10 mouse cellular contexts compared by ENCODE assay signal in genomic region chr10:111893941-111894340, GRCm38 (mm10).
DNase-seq lines count a peak whose midpoint lies in the region; ATAC-seq and TF ChIP-seq lines count a peak whose summit lies in the region.
"Had no signal": no experiment of that assay in that cellular context is flagged by ENCODE, and none has a peak within 500 bp of the region (broad histone marks: within the 10 kb centered on the region; RNA-seq: fewer than 3 reads in every experiment).

No protein-coding gene starts in this region.

- DNase-seq in ovary, adult 18-20 months (ENCODE audit: low spot score) = peak; percentile 50
- DNase-seq in ovary, postnatal 10 days (ENCODE audit: low spot score) = no peak
- peak; percentile 20 for DNase-seq in lung, adult 2 months
- DNase-seq in urinary bladder, postnatal 36 days (ENCODE audit: low spot score in 2 of 2) = peak; percentile 10 to 55
- no peak for DNase-seq in cerebellum, adult 11 months
- no peak for DNase-seq in thymus, postnatal 4 days
- DNase-seq in frontal cortex, postnatal 10 days (ENCODE audit: low spot score in 2 of 2) = no peak
- DNase-seq: cerebellum, adult 2 months had no signal

- peak overlapping the region; percentile 49 for H3K27ac ChIP-seq in intestine, embryonic 15.5 days
- H3K27ac ChIP-seq: midbrain, embryonic 12.5 days had no signal

- no peak for TF ChIP-seq CTCF in lung, adult 2 months (IDR thresholded peaks at IDR 0.05; ENCODE audit: insufficient read depth, low read length)

- peak; percentile 91 for ATAC-seq in intestine, embryonic 15.5 days

- no peaks in the 10 kb centered on the region for H3K4me1 ChIP-seq in intestine, embryonic 15.5 days (replicated peaks)
- H3K4me1 ChIP-seq in lung, adult 2 months (ENCODE audit: control insufficient read depth, insufficient read depth, low read length) = 0 out of 2 replicates have a peak, but pooled peaks cover 2% of the 10 kb centered on the region
- H3K4me1 ChIP-seq: midbrain, embryonic 12.5 days had no signal

- TF ChIP-seq POLR2A in lung, adult 2 months (IDR thresholded peaks at IDR 0.05; ENCODE audit: borderline replicate concordance, extremely low read depth, low read depth, low read length) = no peak

- 53% methylated on average over 8 of the region's 8 CpGs for WGBS in intestine, embryonic 15.5 days
- 71% methylated on average over 8 of the region's 8 CpGs for WGBS in lung, adult 2 months

- H3K36me3 ChIP-seq in intestine, embryonic 15.5 days = no peaks in the 10 kb centered on the region
- H3K36me3 ChIP-seq: midbrain, embryonic 12.5 days had no signal

- H3K27me3 ChIP-seq in intestine, embryonic 15.5 days (replicated peaks) = no peaks in the 10 kb centered on the region
- H3K27me3 ChIP-seq: midbrain, embryonic 12.5 days had no signal

- H3K4me3 ChIP-seq in intestine, embryonic 15.5 days (replicated peaks) = no peak overlapping the region
- H3K4me3 ChIP-seq in lung, adult 2 months (replicated peaks; ENCODE audit: extremely low read depth, low read depth, low read length) = no peak overlapping the region
- H3K4me3 ChIP-seq: midbrain, embryonic 12.5 days had no signal

- no peak overlapping the region for H3K9ac ChIP-seq in intestine, embryonic 15.5 days
- H3K9ac ChIP-seq: midbrain, embryonic 12.5 days had no signal

- no peaks in the 10 kb centered on the region for H3K9me3 ChIP-seq in intestine, embryonic 15.5 days
- H3K9me3 ChIP-seq: midbrain, embryonic 12.5 days had no signal

- no peak overlapping the region for H3K4me2 ChIP-seq in intestine, embryonic 15.5 days (replicated peaks)
- H3K4me2 ChIP-seq: midbrain, embryonic 12.5 days had no signal

Comparison
In these comparisons a context has a peak if more than half of its experiments do, and no peak if none do; other contexts are left out.
1. DNase-seq: peak in ovary, adult 18-20 months (single experiment), lung, adult 2 months (single experiment) and urinary bladder, postnatal 36 days (2 of 2); none in ovary, postnatal 10 days (single experiment), cerebellum, adult 11 months (single experiment), thymus, postnatal 4 days (single experiment) and frontal cortex, postnatal 10 days (0 of 2).